Mouse (Mus musculus): ENCODE results near the gene Prr5.

- TF ChIP-seq GATA1 (IDR thresholded peaks at IDR 0.05; ENCODE audit: borderline replicate concordance, low read length) (no peak), FLI1 (IDR thresholded peaks at IDR 0.05; ENCODE audit: low read length) (no peak)
These were observed 15.1 kb upstream of the Prr5 start for GRCm38 (mm10) chr15:84653979-84654966.
